Mouse (Mus musculus): ENCODE data around the gene Sox21.

DNA sequence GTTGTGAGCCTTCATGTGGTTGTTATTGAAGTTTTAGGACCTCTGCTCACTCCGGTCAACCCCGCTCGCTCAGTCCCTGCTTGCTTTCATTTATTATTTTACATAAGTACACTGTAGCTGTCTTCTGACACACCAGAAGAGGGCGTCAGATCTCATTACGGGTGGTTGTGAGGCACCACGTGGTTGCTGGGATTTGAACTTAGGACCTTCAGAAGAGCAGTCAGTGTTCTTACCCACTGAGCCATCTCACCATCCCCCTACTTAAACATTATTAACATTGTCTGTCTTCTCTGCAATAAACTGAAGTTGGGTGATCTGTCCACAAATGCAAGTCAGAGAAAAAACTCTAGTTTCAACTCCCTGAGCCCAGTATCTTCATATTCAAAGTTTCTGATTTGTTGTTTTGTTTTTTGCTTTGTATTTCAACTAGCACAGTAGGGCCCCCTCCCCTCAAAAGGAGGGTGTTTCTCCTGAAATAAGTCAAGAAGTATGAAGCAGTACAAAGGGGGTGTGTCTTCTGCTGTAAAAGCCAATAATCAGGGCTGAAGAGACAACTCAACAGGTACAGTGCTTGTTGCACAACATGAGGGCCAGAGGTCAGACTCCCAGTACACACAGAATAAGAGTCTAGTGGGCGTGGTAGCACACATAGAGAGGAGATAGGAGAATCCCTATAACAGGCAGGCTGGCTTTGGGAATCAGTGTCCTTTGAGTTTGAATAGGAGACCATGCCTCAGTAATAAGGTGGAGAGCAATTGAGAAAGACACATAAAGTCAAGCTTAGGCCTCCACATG, 41.1 kb upstream of the Sox21 start:
- TF ChIP-seq CTCF (IDR thresholded peaks at IDR 0.05; ENCODE audit: insufficient read depth, low read depth, low read length) (no peak), POLR2A (IDR thresholded peaks at IDR 0.05; ENCODE audit: insufficient read depth, low read depth, low read length) (no peak)

Measured in olfactory bulb, adult 2 months (tissue).